Mouse (Mus musculus) mesoderm, embryonic 11.5 days (tissue): ENCODE results near the gene Gm20388.
A peak's percentile ranks its signal among the peaks of the same experiment; 100 is the strongest.

ENCODE experiments used
- DNase-seq: peaks from one replicate; pipeline ENCODE4 v3.0.0-alpha.2; 2012; ENCODE audit warnings: low read depth, low spot score

The Gm20388 gene

GRCm38 (mm10) chr8:120872661-120873060 lies 962.0 kb downstream of the Gm20388 start:
- no peak for DNase-seq

DNA sequence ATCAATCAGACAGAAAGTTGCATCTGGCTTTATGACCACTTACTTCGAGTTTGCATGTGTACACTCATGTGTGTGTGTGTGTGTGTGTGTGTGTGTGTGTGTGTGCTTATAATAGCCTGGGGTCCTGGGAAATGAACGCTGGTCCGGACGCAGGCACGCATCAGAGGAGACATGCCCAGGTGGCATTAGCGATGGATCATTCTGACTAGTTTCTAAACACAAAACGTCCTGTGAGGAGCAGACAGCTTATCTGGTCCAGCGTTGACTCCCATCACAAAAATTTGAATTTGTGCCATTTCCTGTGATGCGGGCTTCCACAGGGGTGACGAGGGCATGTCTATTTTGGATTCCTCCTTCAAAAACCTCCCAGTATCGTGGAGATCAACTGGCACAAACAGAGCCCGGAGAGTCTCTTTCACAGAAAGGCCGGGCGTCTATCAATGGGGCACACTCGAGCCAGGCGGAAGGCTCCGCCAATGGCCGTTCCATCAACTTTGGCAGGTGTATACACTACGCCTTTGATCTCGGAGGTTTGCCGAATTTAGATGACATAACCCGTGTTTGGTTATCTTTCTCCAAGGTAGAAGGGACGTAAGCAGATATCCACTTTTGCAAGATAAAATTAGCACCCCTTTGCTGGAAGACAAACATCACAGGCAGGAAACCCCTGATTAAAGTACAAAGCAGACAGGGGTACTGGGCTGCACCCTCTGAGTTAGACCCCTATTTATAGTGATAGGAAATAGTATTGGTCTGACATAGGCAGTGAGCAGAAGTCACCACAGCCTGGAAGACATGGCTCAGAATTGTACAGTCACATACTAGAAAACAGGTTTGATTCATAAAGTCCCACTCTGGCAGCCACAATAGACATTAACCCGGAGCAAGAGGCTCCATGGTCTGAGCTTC lies 965.6 kb downstream of the Gm20388 start:
- no peak for DNase-seq

DNA sequence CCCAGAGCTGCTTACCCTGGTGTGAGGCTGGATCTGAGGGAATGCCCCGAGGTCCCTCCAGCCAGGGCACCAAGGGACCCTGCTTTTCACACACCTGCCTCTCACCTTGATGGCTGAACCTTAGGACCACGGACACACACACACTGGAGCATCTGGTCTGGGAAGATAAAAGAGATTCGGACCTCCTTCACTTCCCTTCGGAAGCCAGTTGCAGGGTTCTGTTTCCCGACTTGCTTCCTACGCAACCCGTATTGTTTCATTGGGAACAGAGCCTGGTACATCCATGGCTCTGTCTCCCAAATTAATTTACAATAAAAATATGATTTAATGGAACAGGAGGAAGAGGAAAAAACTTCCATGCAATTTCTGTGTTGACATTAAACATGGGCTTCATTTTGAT lies 966.4 kb downstream of the Gm20388 start:
- DNase-seq = no peak

GRCm38 (mm10) chr8:120879928-120880327 lies 969.3 kb downstream of the Gm20388 start:
- no peak for DNase-seq

GRCm38 (mm10) chr8:120881634-120882033 lies 971.0 kb downstream of the Gm20388 start:
- DNase-seq = no peak

GRCm38 (mm10) chr8:120882657-120883056 lies 972.0 kb downstream of the Gm20388 start:
- DNase-seq = no peak

GRCm38 (mm10) chr8:120883369-120883768 lies 972.7 kb downstream of the Gm20388 start:
- no peak for DNase-seq

GRCm38 (mm10) chr8:120883853-120884252 lies 973.2 kb downstream of the Gm20388 start:
- no peak for DNase-seq

DNA sequence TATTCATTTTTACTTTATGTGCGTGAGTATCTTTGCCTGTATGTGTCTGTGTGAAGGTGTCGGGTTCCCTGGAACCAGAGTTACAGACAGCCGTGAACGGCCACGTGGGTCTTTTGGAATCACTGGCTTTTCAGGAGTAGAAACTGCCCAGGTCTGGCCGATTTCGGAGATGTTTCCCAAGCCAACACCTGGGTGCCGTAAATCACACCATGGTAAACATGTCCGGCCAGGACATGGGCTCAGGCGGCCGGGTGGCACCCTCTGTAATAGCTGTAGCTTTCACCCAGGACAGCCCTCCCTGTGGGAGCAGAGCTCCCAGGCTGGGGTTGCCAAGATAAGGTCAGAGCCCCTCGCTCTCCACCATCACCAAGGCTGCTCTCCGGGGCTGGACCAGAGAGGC lies 974.2 kb downstream of the Gm20388 start:
- no peak for DNase-seq

DNA sequence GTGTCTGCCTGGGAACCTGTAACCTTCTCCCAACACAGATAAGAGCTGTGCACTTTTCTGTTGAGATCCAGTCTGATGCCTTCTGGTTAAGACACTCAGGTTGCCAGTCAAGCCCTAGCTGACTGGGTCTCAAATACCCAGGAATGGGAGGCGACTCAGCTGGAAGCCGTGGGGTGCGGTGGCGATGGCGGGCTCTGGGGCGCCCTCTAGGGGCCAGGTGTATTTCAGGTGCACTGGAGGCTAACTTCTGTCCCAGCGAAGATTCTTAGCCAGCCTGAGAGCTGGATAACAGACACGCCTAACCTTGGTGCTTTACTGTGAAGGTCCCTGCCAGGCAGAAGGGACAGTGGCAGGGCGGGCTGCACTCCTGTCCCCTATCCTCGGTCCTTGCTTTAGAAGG lies 976.6 kb downstream of the Gm20388 start:
- no peak for DNase-seq

- DNase-seq = no peak
Measured at GRCm38 (mm10) chr8:120888005-120888404, 977.4 kb downstream of the Gm20388 start.

DNA sequence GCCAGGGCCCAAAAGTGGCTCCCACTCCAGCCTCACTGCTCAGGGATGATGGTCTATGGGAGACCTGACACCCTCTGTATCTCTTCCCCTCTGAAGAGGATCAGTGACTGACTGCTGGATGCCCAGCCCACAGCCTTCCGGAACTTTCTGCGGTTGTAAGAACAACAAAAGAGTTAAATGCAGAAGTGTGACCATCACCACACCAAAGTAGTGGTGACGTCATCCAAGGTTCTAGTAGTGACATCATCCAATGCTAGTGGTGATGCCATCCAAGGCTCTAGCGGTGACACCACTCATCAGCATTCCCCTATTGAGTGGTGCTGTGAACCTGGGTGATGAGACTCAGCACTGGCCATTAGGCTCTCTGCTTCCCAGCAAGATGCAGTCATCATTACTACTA lies 978.5 kb downstream of the Gm20388 start:
- DNase-seq = no peak

DNA sequence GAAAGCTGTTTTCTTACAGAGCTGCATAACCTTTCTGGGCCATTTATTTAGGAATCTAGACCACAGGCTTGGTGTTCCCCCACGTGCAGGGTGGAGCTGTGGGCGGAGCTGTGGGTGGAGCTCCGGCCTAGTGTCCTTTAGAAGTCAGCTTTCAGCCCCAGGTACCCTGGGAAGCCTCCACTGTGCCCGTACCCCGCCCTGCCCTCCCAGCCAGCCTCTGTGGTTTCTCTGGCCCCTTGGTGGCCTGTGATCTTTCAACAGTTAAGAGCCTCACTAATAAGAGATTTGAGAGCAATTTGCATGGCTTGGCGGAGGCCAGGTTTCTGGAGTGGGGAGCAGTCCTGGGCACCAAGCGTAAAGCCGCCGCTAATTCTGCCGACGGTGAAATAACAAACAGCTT lies 979.4 kb downstream of the Gm20388 start:
- DNase-seq = no peak

GRCm38 (mm10) chr8:120895009-120895408 lies 984.4 kb downstream of the Gm20388 start:
- no peak for DNase-seq

DNA sequence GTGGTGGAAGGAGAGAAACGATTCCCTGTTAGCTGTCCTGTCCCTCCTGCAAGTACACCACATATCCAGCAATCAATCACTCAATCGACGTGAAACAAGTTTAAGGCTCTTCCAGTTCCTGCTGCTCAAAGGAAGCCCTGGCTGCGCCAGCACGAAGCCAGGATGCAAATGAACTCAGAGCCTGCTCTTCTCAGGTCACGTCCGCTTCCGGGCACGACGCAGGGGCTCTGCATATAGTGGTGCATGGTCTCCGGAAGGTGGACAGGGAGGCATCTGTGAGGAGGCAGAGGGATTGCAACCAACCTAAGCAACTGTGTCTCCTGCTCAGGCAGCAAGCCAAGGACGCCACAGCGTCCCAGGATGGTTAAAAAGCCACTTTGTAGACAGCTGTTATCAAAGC lies 985.0 kb downstream of the Gm20388 start:
- DNase-seq = no peak

- DNase-seq = no peak
Measured at GRCm38 (mm10) chr8:120896203-120896602, 985.6 kb downstream of the Gm20388 start.

GRCm38 (mm10) chr8:120898008-120898407 lies 987.4 kb downstream of the Gm20388 start:
- DNase-seq = peak; percentile 67

GRCm38 (mm10) chr8:120898828-120899407 lies 988.3 kb downstream of the Gm20388 start:
- DNase-seq = no peak

GRCm38 (mm10) chr8:120902346-120902745 lies 991.7 kb downstream of the Gm20388 start:
- DNase-seq = no peak

DNA sequence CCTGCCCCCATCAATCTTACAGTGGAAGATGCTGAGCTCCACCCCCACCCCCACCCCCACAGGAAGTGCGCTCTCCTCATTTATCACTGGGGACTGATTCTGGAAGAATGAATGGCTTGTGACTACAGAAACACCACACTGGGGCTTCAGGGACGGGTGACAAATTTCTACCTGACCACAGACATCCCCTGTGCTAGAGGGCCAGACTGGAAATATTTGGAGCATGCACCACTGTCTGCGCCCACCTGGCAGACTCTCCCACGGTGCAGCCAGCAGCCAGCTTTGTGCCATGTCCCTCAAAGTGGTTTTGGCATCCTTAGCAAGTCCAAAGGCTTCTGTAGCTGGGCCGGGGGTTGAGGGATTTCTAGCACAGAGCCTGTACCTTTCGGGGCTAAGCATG lies 997.0 kb downstream of the Gm20388 start:
- no peak for DNase-seq

DNA sequence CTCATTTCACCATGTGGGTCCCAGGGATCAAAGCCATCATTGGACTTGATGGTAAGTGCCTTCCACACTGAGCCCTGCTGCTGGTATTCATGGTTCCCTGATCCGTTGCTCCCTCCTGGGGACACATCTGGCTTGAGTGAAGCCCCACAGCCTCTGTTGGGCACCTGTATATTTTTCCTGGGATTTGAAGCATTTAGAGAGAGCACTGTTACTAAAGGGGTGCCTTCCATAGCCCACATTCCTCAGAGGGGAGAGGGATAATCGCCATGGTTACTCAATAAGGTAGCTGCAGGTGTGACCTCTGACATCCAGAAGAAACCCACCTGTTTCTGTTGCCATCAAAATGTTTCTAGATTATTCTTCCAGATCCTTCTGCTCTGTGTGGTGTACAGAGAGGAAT lies 1000.3 kb downstream of the Gm20388 start:
- no peak for DNase-seq

DNA sequence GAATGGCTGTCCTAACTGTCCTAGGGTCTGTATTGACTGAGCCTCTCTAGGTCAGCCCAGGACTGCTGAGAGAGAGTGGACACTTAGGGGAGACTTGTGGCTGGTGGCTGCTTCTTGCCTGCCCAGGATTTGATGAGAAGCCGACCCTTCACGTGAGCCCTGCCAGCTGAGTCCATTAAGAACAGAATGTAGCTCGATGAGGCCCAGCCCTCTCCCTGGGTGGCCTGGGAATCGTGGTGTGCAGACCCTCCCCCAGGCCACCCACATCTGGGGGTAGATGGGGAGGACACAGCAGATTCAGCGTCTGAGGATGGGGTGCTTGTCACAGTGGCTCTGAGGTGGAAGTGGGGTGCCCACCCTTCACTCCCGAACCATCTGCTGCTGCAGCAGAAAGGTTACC lies 1001.8 kb downstream of the Gm20388 start:
- no peak for DNase-seq

GRCm38 (mm10) chr8:120916831-120917435 lies 1006.3 kb downstream of the Gm20388 start:
- no peak for DNase-seq
